Mouse (Mus musculus): ENCODE results near the gene RPS10-NUDT3.

Gene RPS10-NUDT3

DNA sequence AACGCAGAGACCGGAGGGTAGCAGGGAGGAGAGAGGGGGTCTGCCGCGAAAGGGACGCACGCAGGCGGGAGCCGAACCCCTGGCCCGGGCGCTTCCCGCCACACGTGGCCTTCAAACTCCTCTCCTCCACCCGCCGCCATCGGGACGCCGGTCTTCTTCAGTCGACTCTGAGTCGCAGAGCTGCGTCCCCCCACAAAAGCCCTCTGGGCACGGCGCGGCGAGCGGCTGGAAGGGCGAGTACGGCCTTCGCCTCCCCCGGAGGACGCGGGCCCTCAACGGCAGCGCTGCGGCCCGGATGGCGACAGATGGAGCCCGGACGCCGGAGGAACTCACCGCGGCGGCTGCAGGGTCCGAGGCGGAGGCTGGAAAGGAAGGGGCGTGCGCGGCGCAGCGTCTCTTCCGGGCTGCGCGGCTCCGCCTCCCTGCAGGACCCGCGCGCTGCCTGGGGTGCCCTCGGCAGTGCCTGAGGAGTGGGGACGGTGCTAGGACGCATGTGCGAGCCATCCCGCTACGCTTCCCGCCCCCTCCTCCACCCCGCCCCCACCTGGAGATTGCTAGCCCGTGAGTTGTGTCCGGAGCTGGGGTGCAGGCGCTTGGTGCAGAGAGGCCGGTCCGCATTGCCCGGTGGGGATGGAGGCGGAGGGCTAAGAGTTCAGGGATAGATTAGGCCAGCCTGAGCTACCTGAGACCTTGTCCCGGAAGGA lies at the start of gene RPS10-NUDT3:
RPS10-NUDT3 (minus strand) TSS at position 352 of the 704 bp plus-strand sequence.
- DNase-seq (ENCODE audit: low read depth), result peak; percentile 98

DNA sequence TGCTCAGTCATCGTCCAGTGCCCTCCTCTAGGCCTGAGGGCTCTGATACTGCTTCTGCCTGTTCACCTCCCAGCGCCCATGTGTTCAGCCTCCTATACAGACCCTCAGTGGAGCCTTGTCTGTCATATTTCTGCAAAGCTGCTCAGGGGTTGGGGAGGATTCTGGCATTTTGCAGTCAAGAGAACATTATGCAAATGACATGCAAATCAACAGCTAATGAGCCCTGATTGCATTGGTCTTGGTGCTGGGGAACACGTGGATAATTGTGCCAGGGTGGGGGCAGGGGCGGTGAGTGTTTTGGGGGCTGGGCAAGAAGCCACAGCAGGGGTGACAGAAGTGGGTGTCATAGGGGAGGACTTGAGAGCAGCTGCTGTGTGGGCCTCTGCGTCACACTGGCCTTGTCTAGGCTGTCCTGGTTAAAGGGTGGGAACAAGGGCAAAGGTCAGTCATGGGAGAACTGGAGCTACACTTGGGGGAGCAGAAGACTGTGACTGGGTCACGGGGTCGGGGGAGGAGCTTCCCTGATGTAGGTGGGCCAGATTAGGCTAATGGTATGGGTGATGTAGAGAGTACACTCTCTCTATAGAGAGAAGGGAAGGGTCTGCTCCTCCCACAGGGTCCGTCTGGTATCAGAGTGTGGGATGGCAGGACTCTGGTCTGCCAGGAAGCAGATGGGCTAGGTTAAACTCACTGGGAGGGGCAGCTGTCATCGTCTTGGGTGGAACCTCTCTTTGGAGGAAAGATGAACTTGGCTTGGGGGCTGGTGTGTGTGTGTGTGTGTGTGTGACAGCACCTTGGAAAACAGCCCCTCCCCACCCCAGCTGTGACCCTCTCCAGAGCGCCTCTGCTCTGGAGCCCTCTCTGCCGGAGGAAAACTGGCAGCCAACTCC lies 44.1 kb upstream of the RPS10-NUDT3 start:
- DNase-seq (ENCODE audit: low read depth), result no peak

DNA sequence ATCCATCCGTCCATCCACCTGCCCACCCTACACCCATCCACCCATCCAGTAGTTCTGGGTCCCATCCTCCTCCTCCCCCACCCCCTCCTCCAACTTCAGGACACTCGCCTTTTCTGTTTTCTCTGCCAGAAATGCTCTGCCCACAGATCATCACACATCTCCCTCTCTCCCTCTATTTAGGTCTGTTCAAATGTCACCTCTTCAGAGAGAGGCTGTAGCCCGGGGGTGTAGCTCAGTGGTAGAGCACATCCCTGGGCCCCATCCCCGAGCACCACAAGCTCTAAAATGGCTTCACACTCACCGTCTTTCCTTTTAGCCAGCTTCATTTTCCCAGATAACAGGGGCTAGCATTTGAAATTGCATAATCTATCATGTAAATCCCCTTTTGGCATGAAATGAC lies 42.7 kb upstream of the RPS10-NUDT3 start:
- no peak for DNase-seq (ENCODE audit: low read depth)

DNA sequence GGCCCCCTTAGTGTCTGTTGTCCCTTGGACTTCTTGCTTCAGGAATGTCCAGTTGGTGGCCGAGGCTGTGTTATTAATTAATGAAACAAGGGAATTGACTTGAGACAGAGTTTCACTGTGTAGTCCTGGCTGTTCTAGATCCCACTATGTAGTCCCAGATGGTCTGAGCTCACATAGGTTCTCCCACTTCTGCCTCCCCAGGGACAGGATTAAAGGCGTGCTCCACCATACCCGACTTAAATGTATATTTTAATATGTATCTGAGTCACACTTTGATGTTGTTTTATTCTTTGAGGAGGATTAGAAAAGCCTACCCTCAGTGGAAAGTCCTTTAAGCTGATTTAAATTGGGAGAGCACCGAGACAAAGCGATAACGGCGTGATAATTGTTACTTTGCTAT lies 41.2 kb upstream of the RPS10-NUDT3 start:
- no peak for DNase-seq (ENCODE audit: low read depth)

DNA sequence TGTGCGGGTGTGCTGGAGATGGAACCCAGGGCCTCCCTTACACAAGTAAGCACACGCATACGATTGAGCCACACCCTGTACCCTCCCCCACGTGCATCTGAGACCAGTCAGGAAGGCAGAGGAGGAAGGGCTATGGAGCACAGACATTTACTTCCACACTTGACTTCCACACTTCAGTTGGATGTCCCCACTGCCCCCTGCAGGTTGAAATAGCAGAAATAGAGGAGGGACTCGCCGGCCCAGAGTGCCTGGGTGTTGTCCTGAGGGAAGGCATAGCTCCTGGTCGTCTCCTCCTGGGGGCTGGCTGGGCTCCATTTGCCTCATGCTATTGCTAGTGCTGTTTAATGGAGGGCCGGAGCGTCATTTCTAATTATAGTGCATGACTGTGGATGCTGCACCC lies 40.4 kb upstream of the RPS10-NUDT3 start:
- peak; percentile 43 for DNase-seq (ENCODE audit: low read depth)

DNA sequence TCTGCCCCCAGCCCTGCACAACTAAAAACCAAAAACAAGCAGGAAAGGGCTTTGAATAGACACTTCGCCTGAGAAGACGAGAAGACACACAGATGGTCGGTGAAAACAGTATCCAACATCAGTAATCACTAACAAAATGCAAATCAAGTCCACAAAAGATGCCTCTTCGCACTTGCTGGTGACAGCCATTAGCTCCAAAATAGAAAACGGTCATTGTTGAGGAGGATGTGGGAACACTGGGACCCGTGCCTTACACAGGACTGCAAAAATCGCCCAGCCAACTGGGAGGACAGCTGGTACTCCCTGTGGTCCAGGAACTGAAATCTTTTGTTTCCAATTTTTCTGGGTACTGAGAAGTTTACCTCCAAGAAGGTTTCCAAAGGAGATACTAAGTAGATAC lies 38.9 kb upstream of the RPS10-NUDT3 start:
- DNase-seq (ENCODE audit: low read depth), result no peak

DNA sequence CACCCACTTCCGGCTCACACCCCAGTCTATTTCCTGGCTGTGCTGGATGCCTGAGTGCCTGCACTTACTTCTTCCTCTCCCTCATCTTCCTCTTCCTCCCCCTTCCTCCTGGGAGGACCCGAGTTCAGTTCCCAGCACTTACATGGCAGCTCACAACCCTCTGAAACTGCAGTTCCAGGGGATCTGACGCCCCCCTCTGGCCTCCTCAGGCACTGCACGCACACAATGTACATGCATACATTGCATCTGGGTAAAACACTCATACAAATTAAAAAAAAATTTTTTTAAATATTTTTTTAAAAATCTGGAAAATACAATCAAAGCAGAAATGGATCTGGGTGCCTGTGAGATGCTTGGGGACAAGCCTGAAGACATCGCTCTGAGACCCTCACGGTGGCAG lies 36.7 kb upstream of the RPS10-NUDT3 start:
- DNase-seq (ENCODE audit: low read depth), result no peak

DNA sequence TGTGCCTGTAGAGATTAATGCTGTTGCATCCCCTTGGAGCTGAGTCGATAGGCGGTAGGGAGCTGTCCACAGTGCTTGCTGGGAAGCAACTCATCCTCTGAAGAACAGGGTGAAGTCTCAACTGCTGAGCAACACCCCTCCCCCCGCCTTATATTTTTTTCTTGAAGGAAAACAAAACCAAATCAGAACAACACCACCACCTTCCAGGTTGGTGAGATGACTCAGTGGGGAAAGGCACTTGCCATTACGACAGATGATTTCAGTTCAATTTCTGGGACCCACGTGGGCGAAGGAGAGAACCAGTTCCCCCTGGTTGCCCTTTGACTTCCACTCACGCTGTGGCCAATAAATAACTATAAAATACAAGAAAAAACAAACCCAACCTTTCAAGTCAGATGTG lies 23.7 kb upstream of the RPS10-NUDT3 start:
- no peak for DNase-seq (ENCODE audit: low read depth)

DNA sequence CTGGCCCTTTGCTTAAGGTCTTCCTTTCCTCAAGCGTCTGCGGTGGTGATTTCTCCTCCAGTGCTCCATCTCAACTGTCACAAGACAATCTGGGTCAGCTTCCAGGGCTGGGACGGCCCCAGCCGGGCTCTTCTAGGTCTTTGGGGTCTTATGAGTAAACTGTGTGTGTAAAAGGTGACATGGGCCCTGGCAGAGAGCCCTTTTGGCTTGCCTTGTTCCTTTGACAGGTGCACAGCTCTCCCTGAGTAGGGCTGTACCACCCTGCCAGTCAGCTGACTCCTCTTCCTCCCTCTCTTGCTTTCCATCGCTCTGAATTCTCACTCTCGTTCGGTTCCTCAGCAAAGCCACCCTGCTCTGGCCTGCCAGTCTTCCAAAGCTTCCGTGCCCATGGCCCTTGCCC lies 22.1 kb upstream of the RPS10-NUDT3 start:
- no peak for DNase-seq (ENCODE audit: low read depth)

DNA sequence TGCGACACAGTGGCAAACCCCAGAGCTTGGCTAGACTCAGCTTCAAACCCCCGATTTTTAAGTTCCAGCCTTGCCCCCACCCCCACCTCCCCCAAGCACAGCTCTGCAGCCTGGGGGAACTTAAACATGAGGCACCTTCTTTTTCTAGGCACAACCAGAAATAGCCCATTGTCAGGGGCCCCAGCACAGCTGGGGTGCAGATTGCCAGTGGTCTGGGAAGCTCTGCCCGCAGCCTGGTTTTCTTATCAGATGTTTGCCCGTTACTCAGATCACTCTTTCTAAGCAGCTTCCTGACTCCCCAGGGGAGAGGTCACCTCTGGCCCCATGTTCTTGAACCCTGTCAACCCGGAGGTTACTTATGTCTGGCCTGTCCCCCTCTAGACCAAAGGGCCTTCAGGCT lies 21.4 kb upstream of the RPS10-NUDT3 start:
- DNase-seq (ENCODE audit: low read depth), result no peak

DNA sequence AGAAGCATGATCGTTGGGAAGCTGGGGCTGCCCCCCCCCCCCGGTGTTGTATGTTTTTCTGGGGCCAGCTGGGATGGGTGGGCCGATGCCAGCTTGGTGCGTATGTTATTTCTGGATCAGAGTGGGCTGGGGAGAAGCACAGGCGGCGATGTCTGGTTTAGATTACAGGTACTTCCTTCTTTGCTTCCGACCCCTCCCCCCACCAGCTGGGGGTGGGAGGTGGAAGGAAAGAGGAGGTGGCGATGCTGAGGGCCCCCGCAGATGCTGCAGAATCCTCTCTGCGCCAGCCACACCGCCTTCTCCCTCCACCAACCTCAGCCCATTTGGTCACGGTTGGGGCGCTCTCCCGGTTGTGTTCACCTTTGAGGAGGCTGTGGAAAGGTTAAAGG lies 21.0 kb upstream of the RPS10-NUDT3 start:
- DNase-seq (ENCODE audit: low read depth), result no peak

DNA sequence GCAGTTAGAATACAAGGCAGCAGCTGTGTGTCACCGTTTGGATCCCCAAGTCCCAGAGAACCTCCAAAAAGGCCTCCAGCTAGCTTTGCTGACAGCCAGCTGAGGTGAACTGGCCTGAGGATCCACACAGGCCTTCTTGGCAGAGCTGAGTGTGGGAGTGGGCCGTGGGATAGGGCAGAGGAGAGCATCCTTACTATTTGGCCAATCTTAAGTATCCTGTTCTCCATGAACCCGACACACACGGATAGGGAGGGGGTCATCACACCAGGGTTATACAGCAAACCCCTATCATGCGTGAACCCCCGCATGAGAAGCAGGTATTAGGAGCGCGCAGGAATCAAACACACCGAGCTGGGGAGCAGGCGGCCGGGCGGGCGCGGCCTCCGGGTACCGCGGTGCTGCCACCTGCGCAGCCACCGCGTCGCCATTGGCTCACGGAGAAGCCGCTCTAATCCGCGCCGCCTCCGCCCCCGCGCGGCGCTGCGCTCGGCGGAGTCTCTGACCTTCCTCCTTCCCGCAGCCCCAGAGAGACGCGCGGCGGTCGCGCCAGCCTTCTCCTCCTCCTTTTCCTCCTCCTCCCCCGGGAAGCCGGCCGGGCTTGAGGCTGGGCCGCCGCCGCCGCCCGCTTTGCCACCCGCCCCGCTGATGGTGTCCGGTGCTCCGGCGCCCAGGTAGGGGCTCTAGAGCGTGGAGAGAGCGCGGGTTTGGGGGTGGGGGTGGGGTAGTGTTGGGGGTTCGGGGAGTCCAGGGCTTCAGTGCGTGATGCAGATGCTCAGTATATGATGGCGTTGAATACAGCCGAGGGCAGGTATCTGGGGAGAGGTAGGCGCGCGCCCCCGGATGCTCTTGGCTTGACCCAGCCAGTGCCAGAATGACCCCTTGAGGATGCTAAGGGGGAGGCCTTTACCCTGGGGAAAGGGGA lies 20.3 kb upstream of the RPS10-NUDT3 start, which contains the start of gene Pacsin1:
Pacsin1 (plus strand) TSS at position 421 of the 922 bp plus-strand sequence.
- DNase-seq (ENCODE audit: low read depth), result no peak

DNA sequence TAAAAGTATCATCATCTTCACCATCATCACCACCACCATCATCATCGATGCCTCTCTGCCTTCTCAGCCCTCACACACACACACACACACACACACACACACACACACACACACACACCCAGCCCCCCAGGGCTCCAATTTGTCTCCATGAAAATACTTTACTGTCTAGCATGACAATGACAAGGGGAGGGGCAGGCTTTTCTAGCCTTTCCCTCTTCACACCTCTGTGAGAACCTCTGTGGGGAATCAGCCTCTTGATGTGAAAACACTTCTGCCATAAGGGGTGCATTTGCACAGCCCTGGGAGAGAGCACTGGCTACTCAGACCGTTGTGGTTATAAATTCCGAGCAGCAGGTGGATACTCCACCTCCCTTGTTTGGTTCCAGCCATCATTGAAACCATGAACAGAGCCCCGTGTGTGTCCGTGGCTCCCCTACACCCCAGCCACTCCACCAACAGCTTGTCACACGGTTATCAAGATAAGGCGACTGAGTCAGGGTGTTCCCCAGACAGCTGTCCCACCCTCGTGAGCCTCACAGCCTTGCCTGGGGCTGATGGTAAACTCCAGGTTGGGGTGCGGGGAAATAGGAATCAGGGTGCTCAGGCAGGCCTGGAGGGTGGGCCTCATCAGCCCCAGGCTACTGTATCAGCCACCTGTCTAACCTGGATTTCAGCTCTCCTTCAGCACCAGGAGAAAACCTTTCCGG lies 18.4 kb upstream of the RPS10-NUDT3 start:
- no peak for DNase-seq (ENCODE audit: low read depth)

DNA sequence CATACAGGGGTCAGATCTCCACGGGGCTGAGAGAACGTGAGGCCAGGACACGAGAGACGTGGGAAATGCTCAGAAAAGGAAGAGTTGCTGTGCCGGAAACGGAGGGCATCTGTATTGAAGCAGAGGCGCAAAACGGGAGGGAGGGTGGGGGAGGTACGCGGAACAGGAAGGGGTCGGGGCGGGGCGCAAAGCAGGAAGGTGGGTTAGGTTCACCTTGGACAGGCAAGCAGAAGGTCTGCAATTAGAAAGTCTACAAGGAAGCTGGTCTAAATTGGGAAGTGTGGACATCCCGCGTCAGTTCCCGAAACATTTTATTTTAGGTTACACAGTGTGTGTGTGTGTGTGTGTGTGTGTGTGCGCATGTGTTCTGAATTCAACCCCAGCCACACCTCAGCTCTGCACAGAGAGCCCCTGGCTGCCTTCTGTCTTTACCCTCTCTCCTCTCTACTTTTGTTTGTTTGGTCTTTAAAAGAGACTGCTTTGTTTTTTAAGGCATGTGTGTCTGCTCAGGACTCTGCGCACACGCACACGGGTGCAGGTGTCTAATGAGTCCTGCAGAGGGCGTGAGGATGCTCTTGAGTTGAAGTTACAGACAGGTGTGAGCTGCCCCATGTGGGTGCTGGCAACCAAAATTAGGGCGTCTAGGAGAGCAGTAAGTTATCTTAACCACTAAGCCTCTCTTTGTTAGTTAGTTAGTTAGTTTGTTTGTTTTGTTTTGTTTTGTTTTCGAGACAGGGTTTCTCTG lies 17.2 kb upstream of the RPS10-NUDT3 start:
- DNase-seq (ENCODE audit: low read depth), result no peak

DNA sequence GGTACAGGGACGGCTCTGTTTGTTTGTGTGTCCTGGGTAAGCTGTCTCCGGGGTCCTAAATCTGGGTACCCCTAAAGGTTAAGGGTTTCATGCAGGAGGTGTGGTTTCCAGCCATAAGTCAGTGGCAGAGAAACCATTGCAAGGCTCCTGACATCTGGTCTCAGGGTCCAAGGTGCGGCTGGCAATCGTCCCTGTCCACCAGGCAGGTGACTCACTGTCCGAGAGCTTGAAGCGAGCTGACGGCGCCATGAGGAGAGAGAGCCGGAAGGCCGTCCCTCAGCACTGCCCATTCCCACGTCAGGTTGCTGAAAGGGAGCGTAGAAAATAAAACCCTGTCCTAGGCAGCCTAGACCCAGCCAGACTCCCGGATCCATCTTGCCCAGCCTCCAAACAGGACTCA lies 15.6 kb upstream of the RPS10-NUDT3 start:
- DNase-seq (ENCODE audit: low read depth), result no peak

DNA sequence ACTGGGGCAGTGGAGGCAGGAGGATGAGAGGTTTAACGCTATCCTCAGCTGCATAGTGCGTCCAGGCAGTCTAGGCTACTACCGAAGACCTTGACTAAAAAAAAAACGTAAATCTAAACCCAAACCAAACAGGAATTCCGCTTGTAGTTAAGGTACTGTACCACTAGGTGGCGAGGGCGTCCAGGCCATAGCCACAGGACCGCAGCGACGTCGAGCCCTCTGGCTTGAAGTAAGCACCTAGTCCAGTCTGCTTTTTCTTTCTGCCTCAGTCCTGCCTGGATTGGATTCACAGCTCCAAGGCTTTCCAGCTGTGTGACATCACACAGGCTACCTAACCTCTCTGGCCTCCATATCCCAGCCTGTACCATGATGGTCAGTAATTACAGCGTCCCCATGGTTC lies 15.1 kb upstream of the RPS10-NUDT3 start:
- peak; percentile 85 for DNase-seq (ENCODE audit: low read depth)

DNA sequence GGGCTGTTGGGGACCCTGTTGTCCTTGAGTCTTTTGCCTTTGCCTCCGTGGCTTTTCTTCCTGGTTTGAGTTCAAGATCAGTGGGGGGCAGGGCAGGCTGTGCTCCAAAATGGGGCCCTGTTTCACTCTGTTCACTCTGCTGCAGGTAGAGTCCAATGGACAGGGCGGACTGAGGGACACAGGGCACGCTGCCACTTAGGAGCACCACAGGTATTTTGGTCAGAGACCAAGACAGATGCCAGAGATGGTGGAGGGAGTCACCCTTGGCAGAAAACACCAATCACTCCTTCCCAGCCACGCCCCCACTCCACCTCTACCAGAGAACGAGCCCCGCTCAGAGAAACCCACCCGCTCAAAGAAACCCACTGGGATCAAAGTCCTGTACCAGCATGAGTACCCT lies 10.8 kb upstream of the RPS10-NUDT3 start:
- DNase-seq (ENCODE audit: low read depth), result no peak

DNA sequence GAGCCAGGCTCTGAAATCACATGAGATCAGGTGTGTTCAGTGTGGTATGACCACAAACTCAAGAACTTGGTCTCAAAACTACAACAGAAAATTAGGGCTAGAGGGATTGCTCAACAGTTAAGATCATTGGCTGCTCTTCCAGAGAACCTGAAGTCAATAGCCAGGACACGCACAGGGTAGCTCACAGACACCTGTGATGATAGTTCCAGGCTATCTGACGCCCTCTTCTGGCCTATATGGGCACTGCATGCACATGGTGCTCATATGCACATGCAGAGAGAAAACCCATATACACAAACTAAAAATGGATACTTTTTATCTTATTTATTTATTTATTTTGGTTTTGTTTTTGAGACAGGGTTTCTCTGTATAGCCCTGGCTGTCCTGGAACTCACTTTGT lies 9.6 kb upstream of the RPS10-NUDT3 start:
- DNase-seq (ENCODE audit: low read depth), result no peak

DNA sequence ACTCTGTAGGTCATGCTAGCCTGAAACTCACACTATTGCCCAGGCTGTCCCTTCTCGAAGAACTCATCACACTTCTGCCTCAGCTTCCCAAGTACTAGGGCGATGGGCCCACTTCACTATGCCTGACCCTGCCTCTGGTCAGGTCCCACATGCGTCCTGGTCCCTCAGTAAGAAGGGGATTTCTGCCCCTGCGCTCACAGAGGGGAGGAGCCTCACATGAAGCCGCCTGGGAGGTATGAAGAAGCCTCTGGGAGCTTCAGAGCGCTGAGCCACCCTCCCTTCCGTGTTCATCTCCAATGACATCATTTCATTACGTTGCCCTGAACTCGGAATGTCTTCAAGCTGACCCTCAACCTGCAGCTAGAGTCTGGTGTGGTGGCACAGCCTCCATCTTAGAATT lies 8.7 kb upstream of the RPS10-NUDT3 start:
- DNase-seq (ENCODE audit: low read depth), result no peak

DNA sequence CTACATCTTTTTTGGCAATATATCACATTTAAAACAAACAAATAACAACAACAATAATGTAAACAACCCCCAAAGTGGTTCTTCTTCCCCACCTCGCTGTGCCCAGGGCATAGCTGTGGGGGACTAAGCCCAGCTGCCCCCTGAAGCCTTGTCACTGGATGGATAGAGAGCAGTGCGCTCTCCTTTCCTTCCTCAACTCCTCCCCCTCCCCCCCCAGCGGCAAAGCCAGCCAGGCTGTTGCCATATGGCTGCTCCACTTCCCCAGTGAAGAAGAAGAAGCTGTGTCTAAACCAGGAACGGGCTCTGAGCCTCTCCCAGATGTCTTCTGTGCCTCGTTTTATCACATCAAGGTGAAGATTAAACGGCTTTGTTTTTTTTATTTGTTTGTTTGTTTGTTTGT lies 8.1 kb upstream of the RPS10-NUDT3 start:
- DNase-seq (ENCODE audit: low read depth), result no peak

DNA sequence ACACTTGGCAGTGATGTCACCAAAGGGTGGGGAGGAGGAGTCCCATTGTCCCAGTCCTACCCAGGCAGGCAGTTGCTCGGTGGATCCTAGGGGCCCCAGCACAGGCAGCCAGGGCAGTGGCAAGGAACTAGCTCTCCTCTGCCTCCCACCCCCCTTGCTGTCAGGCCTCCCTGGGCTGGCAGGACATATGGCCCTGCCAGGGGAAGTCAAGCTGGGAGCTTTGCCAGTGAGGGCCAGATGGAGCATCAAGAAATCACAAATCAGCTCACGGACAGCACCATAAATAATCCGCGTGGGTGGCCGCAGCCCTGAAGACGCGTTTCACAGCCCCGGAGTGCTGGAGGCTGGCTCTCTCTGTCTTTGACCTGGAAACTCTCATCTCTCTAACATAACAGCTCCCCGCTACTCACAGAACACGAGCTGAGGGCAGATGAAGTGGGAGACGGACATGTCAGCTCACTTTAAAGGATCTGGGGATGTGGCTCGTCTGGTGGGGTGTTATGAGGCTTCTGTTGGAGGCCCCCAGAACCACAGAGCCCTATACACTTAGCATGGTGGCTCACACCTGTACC lies 7.6 kb upstream of the RPS10-NUDT3 start:
- peak; percentile 62 for DNase-seq (ENCODE audit: low read depth)
